Mouse (Mus musculus) embryo, embryonic 10.5 days (tissue): Measurements from ENCODE around the gene Chmp6.

Source experiments
- DNase-seq: peaks from one replicate; pipeline ENCODE4 v3.0.0-alpha.2; 2015; ENCODE audit warnings: low spot score

The Chmp6 gene

GRCm38 (mm10) chr11:119909436-119909835 is 3.8 kb upstream of the Chmp6 start:
- peak; percentile 85 for DNase-seq

DNA sequence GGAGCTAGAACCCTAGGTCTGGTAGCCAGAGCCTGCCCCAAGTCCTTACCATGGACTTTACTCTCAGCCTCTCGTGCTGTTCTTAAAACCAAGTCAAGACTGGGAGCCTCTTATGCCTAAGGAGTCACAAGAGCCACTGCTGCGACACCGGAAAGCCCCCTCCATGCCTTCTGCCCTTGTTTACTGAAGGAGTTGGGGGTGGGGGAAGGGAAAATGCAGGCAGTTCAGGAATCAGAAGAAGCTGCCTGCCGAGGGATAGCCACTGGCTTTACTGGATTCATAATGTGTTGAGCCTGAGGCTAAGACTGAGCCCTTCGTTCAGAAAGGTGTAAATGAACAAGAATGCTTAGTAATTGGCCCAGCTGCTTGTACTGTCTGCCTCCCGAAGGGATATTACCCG is 396 bp upstream of the Chmp6 start:
- peak; percentile 51 for DNase-seq

DNA sequence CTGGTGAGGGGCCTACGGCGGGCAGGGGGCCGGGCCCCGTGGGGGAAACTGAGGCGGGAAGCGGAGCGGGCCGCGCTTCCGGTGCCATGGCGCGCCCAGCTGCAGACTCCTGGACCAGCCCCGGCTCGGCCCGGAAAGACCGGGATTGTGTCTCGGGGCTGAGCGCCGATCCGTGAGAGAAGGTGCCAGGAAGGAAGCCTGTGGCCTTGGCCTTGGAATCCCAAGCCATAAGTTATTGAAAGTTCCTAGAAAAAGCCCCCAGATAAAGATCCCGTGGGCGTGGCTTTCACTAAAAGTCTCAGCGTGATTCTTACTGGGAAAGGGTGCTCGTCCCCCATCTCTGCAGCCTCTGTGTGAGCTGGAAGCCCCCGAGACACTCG is 684 bp downstream of the Chmp6 start:
- peak; percentile 44 for DNase-seq

DNA sequence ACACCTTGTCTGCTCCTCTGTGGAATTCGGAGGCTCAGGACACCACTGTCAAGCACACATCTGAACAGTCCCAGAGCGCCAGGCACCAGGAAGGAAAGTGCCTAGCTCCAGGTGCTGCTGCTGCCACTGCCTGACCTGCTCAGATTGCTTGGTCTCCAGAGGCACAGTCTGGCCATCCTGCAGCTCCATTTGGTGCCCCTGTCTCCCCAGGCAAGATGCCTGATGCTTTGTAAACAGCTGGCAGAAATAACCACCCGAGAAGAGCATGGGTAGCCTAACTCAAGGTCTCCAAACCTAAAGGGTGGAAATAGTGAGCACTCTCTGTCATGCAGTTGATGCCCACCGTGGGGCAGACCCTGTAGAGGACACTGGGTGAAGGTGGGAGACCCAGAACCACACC is 1.1 kb downstream of the Chmp6 start:
- no peak for DNase-seq

DNA sequence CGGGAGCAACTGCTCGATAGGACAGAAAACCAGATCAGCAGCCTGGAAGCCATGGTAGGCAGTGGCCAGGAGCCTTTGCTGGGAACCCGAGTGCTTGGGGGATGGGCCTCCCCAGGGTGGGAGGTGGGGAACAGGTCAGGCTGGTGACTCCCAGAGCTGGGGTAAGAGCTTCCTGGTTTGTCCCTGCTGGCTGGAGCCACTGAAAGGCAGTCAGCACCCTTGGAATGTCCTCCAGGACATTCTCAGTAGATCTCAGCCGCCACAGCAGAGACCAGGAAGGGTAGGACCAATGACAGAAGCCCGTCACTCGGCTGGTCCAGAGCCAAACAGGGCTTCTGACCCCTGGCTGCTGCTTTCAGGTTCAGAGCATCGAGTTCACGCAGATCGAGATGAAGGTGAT is 2.4 kb downstream of the Chmp6 start:
- no peak for DNase-seq

GRCm38 (mm10) chr11:119916102-119916790 is 3.0 kb downstream of the Chmp6 start:
- no peak for DNase-seq

GRCm38 (mm10) chr11:119916834-119917469 is 3.7 kb downstream of the Chmp6 start:
- DNase-seq, result no peak

DNA sequence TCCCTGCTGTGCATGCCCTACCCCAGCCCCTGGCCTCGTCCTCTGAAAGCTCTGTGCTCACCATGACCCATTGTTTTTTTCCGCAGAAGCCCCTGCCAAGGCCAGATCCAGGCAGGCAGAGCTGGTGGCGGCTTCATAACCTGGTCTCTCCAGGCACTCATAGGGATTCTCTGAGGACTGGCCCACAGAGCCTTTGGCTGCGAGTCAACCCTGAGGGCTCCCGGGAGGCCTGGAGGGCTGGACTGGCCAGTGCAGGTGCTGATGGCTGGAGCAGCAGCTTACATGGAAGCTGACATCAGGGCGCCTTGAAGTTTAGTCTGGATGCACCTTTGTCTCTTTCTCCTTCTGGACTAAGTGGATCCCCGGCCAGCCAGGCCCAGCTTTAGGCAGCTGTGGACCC is 5.3 kb downstream of the Chmp6 start:
- no peak for DNase-seq

GRCm38 (mm10) chr11:119919432-119919831 is 6.2 kb downstream of the Chmp6 start:
- DNase-seq, result no peak

- DNase-seq, result peak; percentile 72
Observed at GRCm38 (mm10) chr11:119919897-119920296, 6.7 kb downstream of the Chmp6 start.

DNA sequence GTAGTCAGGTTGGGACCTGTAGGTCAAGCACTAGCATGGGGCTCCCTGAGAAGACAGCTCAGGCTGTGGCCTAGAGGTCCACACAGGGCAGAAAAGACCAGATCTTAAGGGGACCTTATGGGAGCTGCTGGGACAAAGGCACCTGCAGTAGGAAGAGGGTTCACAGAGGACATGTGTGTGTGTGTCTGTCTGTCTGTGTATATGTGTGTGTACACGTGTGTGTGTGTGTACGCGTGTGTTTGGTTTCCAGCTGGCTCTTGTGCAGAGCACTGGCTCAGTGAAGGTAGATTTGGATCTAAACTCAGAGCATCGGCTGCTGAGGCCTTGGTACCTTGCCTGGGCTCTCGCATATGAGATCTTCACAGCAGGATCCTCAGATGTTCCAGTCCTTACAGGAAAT is 7.4 kb downstream of the Chmp6 start:
- no peak for DNase-seq

- DNase-seq, result no peak
Observed at GRCm38 (mm10) chr11:119925176-119925575, 11.9 kb downstream of the Chmp6 start.

DNA sequence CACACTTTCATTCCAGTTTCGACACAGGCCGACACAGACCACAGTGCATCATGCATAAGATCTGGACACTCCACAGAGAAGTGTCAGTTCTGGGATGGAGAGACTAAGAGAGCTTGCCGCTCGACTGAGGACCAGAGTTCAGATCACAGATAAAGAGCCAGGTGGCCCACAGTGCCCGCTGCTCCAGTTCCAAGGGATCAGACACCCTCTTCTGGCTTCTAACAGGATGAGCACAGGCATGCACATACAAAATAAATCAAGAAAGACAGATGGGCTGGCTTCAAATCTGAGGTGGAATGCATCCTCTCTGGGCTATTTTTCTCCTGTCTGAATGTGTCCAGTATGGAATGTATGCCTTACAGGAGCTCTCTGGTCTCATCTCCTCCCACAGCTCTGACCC is 13.5 kb downstream of the Chmp6 start:
- DNase-seq, result no peak

DNA sequence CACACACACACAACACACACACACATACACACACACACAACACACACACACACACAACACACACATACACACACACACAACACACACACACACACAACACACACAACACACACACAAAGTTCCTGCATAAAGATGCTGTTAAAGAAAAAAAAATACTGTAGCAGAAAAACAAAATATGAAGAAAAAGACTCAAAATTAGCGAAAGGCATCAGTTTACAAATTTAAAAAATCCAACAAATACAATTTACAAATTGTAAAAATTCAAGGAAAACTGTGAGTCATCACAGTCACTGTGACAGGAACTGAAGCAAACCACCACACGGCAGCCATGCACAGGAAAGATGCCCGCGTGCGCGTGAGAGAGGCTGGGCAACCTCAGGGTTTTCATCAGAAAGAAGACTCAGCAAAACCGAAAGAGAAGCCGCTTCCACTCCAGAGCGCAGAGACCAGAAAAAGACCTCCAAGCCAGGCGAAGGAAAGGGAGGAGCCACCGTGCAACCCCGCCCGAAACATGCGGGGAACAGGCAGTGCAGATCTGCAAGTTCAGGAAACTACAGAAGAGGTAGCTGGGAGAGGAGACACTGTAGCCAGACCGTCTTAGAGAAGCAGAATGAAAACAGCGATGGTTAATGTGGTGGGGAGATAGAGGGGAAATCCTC is 14.9 kb downstream of the Chmp6 start:
- DNase-seq, result no peak

GRCm38 (mm10) chr11:119929603-119930265 is 16.5 kb downstream of the Chmp6 start:
- no peak for DNase-seq

DNA sequence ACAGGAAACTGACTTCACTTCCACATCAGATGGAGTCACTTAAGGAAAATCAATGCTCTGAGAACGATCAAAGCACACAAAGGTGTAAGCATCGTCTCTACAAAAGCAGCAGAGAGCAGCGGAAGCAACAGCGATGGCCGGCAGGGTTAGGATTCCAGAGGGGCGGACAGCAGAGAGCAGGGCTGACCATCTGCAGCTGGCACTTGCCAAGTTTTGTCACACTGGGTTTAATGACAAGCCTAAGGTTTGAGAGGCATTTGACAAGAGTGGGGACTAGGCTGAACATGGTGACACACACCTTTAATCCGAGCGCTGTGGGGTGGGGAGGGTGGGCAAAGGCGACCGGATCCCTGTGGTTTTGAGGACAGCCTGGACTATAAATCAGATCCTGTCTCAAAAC is 18.6 kb downstream of the Chmp6 start:
- no peak for DNase-seq

DNA sequence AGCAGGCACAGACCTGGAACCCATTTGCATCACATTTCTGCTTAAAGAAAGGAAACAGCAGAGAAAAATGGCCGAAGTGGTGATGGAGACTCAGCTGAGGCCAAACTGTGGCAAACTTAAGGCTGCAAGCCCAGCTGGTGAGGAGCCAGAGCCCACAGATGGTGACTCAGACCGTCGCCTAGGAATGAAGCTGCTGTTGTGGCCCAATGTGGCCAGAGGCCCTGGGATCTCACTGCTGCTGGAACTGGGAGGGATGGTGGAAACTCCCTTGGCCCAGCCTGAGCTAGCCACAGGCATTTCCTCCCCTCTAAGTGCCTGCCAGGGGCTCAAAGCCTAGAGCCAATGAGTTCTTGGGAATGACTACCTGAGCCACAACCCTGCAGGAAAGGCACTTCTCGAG is 19.9 kb downstream of the Chmp6 start:
- DNase-seq, result no peak

GRCm38 (mm10) chr11:119933819-119934583 is 20.8 kb downstream of the Chmp6 start:
- no peak for DNase-seq

- DNase-seq, result no peak
Observed at GRCm38 (mm10) chr11:119934773-119935172, 21.5 kb downstream of the Chmp6 start.

DNA sequence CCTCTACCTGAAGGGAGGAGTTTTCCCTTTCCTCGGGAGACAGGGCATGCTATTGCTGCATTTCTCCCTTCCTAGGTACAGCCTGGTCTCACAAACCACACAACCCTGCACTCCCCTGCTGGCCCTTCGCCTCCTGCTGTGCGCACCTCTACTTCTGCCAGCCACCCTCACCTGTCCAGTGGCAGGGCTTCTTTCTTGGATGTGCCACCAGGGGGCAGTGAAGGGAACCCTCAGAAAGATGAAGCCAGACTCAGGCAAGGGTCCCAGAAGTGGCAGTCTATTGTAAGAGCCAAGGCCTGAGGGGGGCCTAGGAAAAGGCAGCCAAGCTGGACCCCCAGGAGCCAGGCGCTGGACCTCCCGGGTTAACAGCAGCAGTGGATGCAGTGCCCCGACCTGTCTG is 22.2 kb downstream of the Chmp6 start:
- DNase-seq, result peak; percentile 81

DNA sequence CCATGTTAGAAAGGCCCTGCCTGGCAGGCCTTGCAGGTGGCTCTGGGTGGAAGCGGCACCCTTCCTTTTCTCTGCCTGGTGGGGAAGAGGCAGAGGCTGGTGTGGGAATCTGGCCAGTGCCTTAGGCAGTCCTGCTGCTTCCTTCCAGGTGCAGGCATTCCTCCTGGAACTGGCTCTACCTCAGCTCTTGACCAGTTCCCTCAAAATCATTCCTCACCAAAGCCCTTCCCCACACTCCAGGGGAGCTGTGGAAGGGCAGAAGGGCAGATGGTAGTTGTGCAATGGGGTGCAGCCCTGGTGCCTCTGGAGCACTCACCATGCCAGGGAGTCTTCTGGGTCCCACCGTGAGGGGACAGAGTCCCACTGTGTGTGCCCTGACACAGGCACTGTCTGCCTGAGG is 23.2 kb downstream of the Chmp6 start:
- DNase-seq, result no peak

- no peak for DNase-seq
Observed at GRCm38 (mm10) chr11:119937216-119937615, 24.0 kb downstream of the Chmp6 start.
